Mouse (Mus musculus): Measurements from ENCODE around the gene Rph3a. TPM values are rescaled to one million over a fixed set of nuclear protein-coding genes. Genes with fewer than 3 reads are reported as not detected.
"Not testable (repeated sequence)": the region's sequence is repeated elsewhere in the genome, so short reads cannot be mapped to it uniquely, and the experiment has no call there.

The Rph3a gene
- total RNA-seq, 2 experiments from 2014 or later, result not detected

DNA sequence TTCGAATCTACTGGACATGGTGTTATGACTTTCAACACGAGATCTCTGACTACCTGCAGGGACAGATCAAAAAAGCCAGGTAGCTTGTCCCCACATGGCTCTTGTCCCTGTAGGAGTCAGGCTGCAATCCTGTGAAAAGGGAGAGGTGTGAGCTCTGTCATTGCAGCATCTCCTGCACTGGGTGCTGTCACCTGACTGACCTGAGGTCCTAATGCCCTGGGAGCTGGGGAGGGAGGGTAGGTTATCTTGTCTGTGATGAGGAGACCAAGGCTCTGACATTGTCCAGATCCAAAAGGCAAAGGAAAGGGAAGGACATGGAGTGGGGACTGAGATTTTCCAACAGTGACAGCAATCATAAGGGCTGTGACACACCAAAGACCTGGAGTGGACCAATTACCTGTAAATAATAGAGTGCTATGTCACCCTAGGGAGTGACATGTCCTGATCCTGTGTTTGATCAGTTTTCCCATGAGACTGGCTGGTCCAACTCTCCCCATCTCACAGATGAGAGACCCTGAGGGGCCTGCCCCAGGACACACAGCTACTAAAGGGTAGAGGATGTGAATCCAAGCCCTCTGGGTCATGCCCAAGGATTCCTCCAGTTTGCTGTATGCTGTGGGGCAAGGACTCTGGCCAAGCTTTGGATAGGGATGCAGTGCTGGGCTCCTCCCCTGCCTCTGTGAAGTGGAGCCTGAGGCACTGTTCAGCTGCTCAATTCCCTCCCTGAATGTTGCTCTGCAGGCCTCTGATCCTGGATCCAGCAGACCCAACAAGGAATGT, 90.5 kb downstream of the Rph3a start:
- DNase-seq; intact Hi-C loops (cut with DNase I): not testable (repeated sequence)

DNA sequence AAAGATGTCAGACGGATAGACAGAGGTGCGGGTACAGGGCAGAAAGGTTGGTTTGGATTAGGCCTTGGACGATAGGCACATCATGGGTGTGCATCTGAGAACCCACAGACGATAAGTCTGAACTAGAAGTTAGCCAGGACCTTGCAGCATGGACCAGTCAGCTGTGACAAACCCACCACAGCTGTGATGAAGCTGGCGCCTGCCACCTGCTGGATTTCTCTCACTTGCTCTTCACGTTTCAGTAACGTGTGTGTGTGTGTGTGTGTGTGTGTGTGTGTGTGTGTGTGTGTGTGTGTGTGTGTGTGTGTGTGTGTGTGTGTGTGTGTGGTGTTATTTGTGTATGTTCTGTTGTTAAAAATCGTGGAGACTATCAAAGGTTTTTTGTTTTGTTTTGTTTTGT, 95.7 kb downstream of the Rph3a start, which contains the start of gene Oas1d:
Gene Oas1d, plus strand, starts transcription at position 333 of the 400 bp plus-strand sequence.
- DNase-seq; intact Hi-C loops (cut with DNase I): not testable (repeated sequence)

DNA sequence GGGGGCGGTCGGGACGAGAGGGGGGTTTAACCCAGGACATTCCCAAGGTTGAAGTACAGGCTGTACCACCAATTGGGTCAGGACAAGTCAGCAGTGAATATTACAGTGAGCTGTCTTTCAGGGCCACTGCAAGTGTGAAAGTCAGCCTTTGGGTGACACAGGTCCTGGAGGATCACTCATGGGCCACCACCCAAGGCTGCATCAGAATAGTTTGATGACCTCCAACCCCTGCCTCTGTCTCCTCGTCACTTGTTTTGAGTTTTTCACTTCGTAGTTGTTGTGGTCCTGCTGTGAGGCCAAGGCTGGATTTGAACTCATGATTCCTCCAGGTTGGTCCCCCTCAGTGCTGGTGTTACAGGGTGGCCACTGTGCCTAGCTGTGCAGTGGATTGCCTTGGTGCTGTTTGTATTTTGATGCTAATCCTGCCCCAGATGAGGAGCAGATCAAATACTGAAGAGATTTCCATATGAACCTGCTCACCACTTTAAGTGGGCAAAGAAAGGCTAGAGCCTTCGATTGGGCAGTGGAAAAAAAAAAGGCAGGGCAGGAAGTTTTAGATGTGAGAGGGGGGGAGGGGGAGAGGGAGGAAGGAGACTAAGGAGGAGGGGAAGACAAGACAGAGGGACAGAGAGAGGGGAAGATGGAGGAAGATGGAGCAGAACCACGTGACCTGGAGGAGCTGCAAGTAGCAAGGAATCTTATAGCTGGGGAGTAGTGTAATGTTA, 101.5 kb downstream of the Rph3a start:
- intact Hi-C loops (cut with DNase I), result no loop called here
- no peak for DNase-seq

DNA sequence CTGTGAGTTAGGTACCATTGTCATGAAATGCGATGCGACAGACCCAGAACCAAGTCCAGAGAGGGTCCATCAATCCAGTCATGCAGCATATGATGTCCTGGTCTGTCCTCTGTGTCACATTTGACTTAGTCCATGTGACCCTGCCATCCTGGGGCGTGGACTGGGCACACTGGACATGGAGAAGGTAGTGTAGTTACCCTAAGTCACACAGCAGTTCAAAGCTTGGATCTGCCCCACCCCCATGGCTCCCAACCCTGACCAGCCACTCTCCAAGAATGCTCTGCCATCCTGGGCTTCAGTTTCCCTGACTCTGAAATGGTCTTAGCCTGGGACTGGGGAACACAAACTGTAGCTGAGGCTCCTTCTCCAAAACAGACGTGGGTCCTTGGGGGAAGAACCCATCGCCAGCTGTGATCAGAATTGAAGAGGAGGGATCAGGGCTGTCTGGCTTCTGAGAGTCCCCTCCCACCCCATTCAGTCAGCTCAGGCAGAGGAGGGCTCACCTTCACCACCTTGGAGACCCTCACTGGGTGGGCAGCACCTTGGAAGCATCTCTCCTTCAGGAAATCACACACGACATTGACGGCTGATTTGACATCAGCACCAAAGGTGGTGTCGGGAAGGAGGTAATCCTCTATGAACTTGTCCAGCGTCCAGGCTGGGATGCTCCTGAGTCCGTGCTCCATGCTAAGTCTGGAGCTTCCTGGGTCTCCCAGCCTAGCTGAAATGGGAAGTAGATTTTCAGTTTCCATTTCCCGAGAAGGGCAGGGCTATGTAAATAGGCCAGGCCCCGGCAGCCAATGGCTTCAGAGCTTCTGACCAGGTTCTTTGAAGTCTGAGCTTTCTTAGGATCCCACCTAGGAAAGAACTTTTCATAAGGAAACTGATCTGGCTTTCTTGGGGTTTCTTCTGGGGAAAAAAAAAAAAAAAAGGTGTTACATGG, 102.8 kb downstream of the Rph3a start, which contains the start of gene Oas1a:
Gene Oas1a, minus strand, starts transcription at position 731 of the 943 bp plus-strand sequence.
- intact Hi-C loops (cut with DNase I); DNase-seq: not testable (repeated sequence)

DNA sequence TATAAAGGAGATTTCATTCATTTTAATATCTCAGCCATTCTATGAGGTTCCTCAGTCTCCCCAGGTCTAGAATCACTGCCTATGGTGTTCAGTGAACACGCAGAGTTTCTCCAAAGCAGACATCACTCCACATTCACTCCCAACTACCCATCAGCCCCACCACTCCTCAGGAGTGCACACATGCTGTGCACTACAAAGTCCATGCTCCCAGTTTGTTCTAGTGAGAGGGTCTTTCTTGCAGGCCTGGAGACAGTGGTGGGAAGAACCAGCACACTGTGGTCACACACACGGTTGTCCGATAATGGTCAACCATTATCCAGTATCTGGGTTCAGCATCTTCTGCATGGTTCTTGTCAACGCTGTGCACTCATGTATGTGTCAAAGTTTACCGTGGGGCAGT, 107.8 kb downstream of the Rph3a start:
- intact Hi-C loops (cut with DNase I), result no loop called here
- DNase-seq, result no peak

DNA sequence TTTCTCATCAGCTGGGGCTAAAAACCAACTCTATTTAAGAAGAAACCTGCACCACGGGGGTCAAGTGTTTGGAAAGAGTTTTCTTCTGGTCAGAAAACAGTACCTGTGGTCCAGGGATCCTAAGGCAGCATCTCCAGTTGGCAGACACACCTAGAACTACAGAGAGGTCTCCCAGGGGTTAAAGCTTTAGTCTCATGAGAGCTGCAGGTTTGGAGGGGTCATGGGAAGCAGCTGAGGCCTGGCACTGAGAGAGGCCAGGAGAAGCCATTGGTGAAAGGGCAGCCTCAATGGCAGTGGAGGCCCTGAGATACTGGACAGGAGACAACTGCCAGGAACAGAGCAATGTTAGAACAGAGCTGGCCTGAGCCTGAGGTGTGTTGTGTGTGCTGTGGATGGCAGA, 109.2 kb downstream of the Rph3a start:
- intact Hi-C loops (cut with DNase I), result no loop called here
- DNase-seq, result no peak

DNA sequence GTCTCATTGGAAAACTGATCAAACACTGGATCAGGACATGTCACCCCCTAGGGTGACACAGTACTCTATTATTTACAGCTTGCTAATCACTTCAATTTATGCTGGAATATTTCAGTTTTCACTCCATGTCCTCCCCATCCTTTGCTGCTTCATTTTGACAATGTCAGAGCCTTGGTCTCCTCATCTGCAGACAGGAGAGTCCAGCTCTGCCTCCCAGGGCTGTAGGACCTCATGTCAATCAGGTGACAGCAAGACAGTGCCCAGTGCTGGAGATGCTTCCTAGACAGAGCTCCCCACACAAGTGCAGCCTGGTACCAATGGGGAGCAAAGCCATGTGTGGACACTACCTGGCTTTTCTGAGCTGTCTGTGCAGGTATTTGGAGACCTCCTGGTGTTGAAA, 111.2 kb downstream of the Rph3a start:
- intact Hi-C loops (cut with DNase I), result loop anchor here (2.0 kb wide), 1 partner anchor 22 kb away; no protein-coding TSS in a partner anchor
- DNase-seq, result no peak

DNA sequence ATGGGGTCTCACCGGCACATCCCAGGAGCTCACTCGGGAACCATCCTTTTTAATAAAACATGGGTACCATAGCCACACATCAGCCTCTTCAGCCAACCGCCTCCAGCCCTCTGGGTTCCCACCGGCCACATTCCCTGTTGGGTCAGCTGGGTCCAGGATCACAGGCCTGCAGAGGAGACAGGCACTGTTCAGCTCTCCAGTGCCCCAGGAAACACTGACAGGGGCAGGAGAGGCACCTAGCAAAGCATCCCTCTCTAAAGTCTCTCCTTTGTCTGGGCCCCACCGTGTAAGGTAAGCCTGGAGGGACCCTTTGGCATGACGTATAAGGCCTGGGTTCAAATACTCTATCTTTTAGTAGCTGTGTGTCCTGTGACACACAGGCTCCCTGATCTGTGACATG, 111.6 kb downstream of the Rph3a start:
- intact Hi-C loops (cut with DNase I), result loop anchor here (2.0 kb wide), 1 partner anchor 22 kb away; no protein-coding TSS in a partner anchor

DNA sequence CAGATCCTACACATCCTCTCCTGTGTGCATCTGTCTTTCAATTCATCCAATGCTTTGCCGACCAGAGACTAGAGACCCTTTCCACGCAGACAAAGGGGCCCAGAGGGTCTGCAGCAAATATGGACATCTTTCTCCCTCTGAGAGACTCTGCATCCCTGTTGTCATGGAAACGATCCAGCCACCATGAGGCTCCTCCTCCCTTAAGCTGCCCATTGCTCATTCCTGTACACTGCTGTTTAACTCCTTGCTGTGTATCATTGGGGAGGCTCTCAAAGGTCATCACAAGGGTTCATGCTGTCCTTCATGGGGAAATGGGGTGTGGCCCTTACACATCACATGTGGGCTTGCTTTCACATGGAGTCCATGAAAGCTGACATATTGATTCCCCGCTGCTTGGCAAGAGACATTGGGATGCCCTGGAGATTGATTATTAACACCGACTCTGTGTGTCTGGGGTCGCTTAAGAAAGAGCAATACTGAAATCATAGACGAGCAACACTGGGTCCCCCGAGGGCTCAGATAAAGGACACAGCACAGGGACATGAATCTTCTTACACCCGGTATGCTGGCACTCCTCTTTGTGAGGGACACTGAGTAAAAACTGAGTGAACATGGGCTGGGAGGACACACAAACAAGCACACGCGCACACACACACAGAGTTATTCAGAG, 114.5 kb downstream of the Rph3a start:
- no peak for DNase-seq
- intact Hi-C loops (cut with DNase I), result no loop called here

More for the DNA sequence above, 111.6 kb downstream of the Rph3a start:
- DNase-seq, result no peak

DNA sequence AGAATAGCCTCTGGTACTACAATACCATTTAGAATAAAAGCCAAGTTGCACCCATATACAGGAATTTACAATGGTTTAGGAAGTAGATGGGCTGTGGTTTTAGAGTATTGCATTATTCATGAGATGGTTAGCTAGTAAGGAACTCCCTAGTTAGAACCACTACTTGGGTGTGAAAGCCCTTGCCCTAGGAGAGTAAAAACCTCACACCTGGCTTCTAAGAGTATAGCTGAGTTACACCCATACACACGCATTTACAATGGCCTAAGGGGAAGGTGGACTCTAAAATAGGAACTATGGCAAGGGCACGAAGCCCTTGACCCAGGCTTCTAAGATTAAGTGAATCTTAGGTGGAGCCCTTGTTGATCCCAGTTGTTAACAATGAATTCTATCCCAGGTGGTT, 115.2 kb downstream of the Rph3a start:
- intact Hi-C loops (cut with DNase I); DNase-seq: not testable (repeated sequence)

DNA sequence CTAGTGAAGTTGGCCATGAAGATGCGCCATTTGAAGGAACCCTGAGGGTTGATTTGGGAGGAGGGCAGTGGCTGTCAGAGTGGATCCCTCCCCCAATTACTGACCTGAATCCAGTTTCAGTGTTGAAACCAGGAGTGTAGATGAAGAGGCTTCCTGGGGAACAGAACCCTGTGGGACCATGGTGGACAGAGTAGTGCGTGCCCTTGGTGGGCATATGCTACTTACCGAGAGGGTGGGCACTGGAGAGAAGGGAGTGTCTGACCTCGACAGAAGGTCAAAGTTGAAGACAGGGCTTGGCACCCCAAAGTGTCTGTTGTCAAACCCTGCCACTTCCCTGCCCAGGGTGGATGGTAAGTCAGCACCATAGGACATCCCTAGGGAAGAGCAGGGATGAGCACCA, 116.0 kb downstream of the Rph3a start:
- DNase-seq; intact Hi-C loops (cut with DNase I): not testable (repeated sequence)

DNA sequence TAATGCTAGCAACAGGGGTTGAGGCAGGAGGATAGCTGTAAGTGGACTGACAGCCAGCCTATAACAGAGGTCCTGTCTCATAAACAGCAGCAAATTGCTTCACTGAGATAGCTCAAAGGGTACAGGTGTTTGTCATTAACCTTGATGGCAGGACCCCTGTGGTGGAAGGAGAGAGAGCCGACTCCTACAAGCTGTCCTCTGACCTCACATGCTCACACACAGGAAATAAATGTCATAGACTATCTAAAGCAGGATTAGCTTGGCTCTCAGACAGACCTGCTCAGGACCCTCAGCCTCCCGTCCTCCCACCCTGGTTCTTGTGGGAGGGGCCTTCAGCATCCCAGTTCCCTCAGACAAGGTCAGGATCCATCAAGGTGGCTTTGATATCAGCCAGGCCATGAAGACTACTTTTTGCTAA, 117.6 kb downstream of the Rph3a start:
- intact Hi-C loops (cut with DNase I), result no loop called here
- no peak for DNase-seq

DNA sequence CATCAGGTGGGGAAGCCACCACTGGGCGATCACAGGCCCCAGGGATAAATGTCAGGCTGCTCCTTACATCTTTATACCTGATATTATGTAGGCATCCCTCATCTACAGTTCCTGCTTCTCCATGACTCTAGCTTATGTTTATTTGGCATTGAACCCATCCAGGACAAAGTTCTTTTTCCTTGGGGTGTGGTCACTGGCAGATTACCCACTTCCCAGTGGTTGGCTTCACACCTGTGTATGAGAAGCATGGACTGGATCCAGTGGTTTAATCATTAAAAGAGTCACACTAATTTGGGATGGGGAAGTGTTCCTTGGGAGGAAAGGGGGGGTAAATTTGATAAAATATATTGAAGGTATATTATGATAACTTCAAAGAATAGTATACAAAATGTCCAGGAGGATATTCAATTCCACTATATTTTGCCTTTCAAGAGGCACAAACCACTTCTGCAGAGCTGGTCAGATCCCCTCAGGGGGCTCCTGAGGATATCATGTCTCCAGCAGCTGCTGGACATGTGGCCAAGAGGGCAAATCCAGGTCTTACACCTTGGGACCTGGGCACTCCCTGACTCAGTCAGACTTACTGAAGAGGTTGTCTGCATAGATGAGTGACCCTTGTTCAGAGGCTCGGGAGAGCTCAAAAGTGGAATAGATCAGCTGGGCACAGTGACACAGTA, 118.2 kb downstream of the Rph3a start:
- intact Hi-C loops (cut with DNase I), result not testable (repeated sequence)

DNA sequence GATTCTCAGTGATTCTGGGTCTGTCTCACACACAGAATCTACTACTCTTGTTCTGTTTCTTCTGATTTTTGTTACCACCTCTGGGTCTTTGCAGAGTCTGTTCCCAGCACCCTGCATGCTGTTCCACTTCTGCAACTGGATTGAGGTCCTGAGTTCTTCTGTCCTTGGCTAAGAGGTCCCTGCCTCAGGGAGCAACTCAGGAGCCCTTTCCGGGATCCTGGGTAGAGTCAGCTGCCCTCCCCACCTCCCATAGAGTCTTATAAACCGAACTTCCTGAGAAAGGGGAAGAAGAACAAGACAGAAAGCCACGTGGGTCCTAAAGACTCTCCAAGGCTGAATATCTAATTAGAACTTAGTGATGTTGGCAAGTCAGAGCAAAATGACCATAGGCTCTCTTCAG, 118.9 kb downstream of the Rph3a start:
- intact Hi-C loops (cut with DNase I), result no loop called here

More for the DNA sequence above, 118.2 kb downstream of the Rph3a start:
- DNase-seq, result not testable (repeated sequence)

More for the DNA sequence above, 118.9 kb downstream of the Rph3a start:
- no peak for DNase-seq

Other genes starting within 250 kb of the Rph3a start
- gene Oas3, start 232.4 kb downstream of the Rph3a start, total RNA-seq (2021), result not detected
- not detected for gene Oas1e, start 214.6 kb downstream of the Rph3a start, total RNA-seq (2021)
- under 1 TPM; 0.15 to 0.30 TPM for gene Oas1c, start 197.6 kb downstream of the Rph3a start, total RNA-seq (2021)
- gene Oas1f, start 162.7 kb downstream of the Rph3a start, total RNA-seq (2021), result not detected
- gene Oas1h, start 148.7 kb downstream of the Rph3a start, total RNA-seq (2021), result not detected
- under 1 TPM in 1 of 2 experiments, not detected in 1; 0.27 TPM for gene Oas1g, start 122.5 kb downstream of the Rph3a start, total RNA-seq (2021)
- gene Oas1a, start 102.6 kb downstream of the Rph3a start, total RNA-seq (2021), result under 1 TPM in 1 of 2 experiments, not detected in 1; 0.13 TPM
- not detected for gene Oas1d, start 95.6 kb downstream of the Rph3a start, total RNA-seq (2021)
- 10 to 100 TPM; 59.1 to 77.7 TPM for gene Ptpn11, start 181.3 kb upstream of the Rph3a start, total RNA-seq (2021)
- gene Rpl6, start 194.4 kb upstream of the Rph3a start, total RNA-seq (2021), result 100 to 1,000 TPM; 382 to 446 TPM
- gene Hectd4, start 210.1 kb upstream of the Rph3a start, total RNA-seq (2021), result 10 to 100 TPM; 10.9 to 12.1 TPM